Mouse (Mus musculus) lung, postnatal 0 days (tissue): ENCODE data around the gene Snupn.

Source experiments
- CTCF ChIP-seq: IDR thresholded peaks from 2 replicates; pipeline ENCODE4 v1.5.1; 2016; ENCODE audit warnings: antibody characterized with exemption, mild to moderate bottlenecking
- EP300 ChIP-seq: IDR thresholded peaks from 2 replicates; pipeline ENCODE4 v1.6.1; 2016; ENCODE audit warnings: antibody characterized with exemption, mild to moderate bottlenecking, control low read depth

DNA sequence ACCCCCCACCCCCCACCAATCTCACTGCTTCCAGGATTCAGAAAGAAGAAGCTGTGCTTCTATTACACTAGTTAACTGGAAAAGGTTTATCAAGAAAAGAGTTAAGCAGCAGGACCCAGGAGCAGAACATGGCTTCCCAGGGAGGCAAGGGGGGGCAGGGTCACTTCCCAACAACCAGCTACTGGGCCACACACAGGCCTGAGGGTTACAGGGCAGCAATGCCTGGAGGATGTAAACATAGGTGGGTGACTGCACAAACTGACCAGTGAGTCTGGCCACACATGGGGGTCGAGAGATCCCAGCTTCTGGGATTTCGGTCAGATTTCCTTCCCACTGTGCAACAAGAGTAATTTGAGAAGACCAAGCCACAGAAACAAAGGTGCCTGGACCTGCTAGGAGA, 33.5 kb upstream of the Snupn start:
- TF ChIP-seq CTCF (no peak), EP300 (no peak)
